Mouse (Mus musculus) left cerebral cortex, adult 2 months (tissue): ENCODE measurements around the gene Alb. TPM values are rescaled to one million over a fixed set of nuclear protein-coding genes. Genes with fewer than 3 reads are reported as not detected.
A peak's percentile ranks its signal among the peaks of the same experiment; 100 is the strongest.

Source experiments
- DNase-seq, 2 experiments: peaks; one replicate each; pipeline ENCODE4 v3.0.0; 2021 to 2022; ENCODE audit warnings: low spot score in 2 of 2, mixed read lengths in 1 of 2; ENCODE audit errors: extremely low spot score in 1 of 2
- H3K27ac ChIP-seq: fragments of 200-600 bp; 2 replicates; pipeline ENCODE4 v1.8.1; 2022
- H3K4me3 ChIP-seq: fragments of 200-600 bp; 2 replicates; pipeline ENCODE4 v1.8.1; 2022
- CTCF ChIP-seq: fragments of 200-600 bp; IDR thresholded peaks from 2 replicates; pipeline ENCODE4 v1.8.1; 2022; ENCODE audit warnings: antibody characterized with exemption, mild to moderate bottlenecking, moderate library complexity
- intact Hi-C: fragments of 180-260 bp; cut with DNase I; formaldehyde crosslinking; loops from one replicate; pipeline ENCODE4 v1.15.1; 2025
- total RNA-seq, 2 experiments: library from RNA; stranded (reverse); gene quantifications; 2 replicates each; pipeline ENCODE4 v1.2.3; 2021

The Alb gene
- total RNA-seq, 2 experiments from 2014 or later = not detected

DNA sequence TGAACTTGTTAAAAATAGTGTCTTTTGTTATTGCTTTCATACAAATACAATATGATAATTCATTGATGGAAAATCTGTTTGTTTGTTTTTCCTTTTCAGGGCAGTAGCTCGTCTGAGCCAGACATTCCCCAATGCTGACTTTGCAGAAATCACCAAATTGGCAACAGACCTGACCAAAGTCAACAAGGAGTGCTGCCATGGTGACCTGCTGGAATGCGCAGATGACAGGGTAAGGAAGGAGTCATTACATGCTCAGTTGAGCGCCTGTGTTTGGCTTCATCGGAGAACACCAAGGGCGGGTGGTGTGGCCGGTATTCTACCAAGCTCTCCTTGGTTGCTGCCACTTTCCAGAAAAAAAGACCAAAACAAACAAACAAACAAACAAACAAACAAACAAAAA is 6.5 kb downstream of the Alb start:
- TF ChIP-seq CTCF = no peak
- intact Hi-C loops = no loop called here

DNA sequence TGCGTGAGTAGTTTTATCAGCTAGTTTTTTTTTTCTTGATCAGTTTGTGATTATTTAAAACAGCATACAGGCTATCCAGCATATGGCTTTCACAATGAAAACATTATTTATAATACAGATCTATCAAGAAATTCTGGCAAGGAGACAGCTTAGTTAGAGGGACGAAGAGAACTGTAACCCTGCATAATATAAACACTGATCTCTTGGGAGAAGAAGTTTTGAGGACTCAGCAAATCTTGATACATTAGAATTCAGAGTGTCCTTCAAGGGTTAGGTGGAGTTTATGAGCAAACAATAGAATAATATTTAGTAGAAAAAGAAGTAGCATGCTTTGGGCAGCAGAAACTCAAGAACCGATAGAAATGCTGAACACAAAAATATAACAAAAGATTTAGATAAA is 10.1 kb downstream of the Alb start:
- H3K4me3 ChIP-seq = no peak overlapping the region
- intact Hi-C loops = no loop called here
- TF ChIP-seq CTCF = no peak
- DNase-seq = no peak
- no peak overlapping the region for H3K27ac ChIP-seq

More for the DNA sequence above, 6.5 kb downstream of the Alb start:
- no peak for DNase-seq
- Histone ChIP-seq H3K4me3 (no peak overlapping the region), H3K27ac (no peak overlapping the region)

DNA sequence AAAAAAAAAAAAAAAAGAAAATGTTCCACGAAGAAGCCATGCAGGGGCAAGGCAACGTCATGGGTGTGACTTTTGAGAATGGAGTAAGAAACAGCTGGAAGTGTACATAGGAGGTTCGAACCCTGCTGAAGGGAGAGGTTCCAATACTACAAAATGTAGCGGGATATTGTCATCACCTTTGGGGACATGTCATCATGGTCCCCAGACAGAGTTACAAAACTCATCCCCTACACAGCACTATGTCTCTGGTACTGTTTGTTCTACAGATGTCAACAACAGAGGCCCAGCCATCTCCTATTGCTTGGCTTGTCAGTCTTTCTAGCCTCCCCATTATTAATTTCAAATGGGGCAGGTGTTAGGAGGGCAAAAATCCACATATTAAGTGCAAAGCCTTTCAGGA is 13.2 kb downstream of the Alb start:
- intact Hi-C loops = no loop called here
- H3K27ac ChIP-seq = no peak overlapping the region
- no peak for TF ChIP-seq CTCF
- no peak for DNase-seq
- no peak overlapping the region for H3K4me3 ChIP-seq

DNA sequence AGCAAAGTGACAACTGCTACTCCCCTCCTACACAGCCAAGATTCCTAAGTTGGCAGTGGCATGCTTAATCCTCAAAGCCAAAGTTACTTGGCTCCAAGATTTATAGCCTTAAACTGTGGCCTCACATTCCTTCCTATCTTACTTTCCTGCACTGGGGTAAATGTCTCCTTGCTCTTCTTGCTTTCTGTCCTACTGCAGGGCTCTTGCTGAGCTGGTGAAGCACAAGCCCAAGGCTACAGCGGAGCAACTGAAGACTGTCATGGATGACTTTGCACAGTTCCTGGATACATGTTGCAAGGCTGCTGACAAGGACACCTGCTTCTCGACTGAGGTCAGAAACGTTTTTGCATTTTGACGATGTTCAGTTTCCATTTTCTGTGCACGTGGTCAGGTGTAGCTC is 13.7 kb downstream of the Alb start:
- H3K27ac ChIP-seq = no peak overlapping the region
- DNase-seq = no peak
- intact Hi-C loops = no loop called here
- no peak overlapping the region for H3K4me3 ChIP-seq
- TF ChIP-seq CTCF = no peak

DNA sequence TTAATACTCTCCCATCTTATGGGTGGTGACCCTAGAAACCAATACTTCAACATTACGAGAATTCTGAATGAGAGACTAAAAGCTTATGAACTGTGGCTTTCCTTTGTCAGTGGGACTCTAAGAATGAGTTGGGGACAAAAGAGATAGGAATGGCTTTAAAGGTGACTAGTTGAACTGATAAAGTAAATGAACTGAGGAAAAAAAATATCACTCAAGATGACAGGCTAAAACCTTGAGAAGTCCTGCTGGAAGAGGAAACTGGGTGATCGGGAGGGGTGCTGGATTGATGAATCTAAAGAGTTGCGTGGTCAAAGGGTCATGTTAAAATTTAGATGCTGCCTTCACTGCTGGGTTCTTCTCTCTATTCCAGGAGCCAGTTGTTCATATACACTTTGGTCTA is 16.0 kb downstream of the Alb start:
- no peak for TF ChIP-seq CTCF
- intact Hi-C loops = no loop called here
- Histone ChIP-seq H3K4me3 (no peak overlapping the region), H3K27ac (no peak overlapping the region)
- no peak for DNase-seq

DNA sequence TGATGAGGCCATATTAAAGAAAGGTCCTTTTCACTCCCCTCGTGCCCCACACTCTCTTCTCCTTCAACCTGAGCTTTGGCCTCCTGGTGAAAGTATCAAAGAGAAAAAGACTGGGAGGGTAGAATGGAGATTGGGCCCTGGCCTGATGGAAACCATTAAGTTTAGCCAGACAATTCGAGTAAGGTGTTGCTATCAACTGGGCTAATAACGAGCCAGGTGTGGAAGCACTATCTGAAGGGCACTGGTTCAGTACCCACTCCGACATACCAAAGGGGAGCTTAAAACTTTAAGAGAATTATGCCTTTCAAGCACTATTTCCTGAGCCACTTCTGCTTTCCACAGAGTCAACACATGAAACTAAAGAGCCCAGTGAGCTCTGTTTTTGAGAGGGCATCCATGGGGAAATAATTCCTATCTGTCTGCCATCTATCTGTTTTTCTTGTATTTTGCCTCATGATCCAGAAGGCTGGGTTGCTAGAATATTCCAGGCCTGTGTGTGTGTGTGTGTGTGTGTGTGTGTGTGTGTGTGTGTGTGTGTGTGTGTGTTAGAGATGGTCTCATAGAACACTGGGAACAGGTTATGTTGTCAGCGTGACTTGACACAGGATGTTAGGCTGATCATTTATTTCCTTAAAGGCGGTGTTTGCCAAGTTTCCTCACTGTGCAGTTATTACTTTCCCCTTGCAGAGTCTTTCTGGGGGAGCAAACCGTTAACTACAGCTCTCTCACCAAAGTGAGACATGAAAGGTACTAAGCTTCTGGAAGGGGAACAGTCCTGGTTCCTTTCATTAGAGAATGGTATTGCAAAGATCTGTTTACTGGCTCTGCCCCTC is 16.8 kb downstream of the Alb start:
- intact Hi-C loops = no loop called here
- no peak overlapping the region for H3K27ac ChIP-seq
- no peak for DNase-seq
- no peak for TF ChIP-seq CTCF
- no peak overlapping the region for H3K4me3 ChIP-seq

DNA sequence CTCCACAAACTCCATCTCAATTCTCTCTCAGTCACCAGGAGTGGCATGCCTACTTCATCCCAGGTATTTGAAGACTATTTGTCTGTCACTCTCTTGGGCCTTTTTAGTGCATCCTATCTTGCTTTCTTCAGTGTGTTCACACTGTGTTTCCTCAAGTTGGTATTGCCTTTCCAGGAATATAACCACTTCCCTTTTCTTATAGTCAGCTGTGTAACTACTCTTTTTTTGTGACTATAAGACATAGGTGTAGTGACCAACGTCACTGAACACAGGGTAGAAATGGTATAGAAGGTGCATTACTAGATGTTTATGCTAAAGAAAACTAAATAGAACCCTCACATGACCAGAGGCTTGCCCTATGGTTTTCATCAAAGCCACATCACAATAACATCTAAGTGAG is 18.2 kb downstream of the Alb start:
- TF ChIP-seq CTCF = no peak
- intact Hi-C loops = no loop called here
- H3K27ac ChIP-seq = no peak overlapping the region
- DNase-seq = no peak
- H3K4me3 ChIP-seq = no peak overlapping the region

DNA sequence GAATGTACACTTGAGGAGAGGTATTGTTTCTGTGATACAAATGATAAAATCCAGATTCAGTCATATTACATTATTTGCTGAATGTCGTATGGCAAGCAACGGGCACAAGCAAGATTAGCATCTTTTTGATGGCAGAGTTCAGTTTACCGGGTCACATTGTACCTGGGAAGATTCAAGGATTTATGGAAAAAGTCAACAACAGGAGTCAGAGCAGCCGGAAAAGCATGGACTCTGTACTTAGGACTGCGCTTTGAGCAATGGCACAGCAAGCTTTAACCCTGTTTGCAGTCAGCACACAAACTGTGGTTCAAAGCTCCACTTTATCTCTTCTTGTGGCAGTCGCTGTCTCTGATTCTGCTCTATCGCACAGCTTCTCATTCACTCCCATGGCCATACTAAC is 24.9 kb downstream of the Alb start:
- intact Hi-C loops = no loop called here
- TF ChIP-seq CTCF = no peak
- Histone ChIP-seq H3K4me3 (no peak overlapping the region), H3K27ac (no peak overlapping the region)
- DNase-seq = no peak

DNA sequence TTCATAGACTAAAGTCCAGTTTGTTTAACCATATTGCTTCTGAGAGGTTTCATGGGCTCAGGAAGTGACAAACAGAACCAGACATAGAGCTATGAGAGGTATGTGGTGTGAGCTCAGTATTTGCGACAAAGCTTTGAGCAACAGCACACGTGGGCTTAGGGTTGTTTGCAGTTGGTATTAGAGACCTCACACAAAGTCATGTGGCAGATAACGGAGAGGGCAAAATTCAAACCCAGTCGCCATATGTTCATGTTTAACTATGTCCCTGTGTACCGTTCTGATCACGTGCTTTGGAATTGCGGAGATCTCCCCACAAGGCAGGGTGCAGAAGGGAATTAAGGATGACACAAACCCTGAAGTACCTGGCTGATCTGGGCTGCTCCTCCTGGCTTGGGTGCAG is 27.6 kb downstream of the Alb start:
- intact Hi-C loops = no loop called here
- Histone ChIP-seq H3K4me3 (no peak overlapping the region), H3K27ac (no peak overlapping the region)
- no peak for TF ChIP-seq CTCF
- DNase-seq = no peak

DNA sequence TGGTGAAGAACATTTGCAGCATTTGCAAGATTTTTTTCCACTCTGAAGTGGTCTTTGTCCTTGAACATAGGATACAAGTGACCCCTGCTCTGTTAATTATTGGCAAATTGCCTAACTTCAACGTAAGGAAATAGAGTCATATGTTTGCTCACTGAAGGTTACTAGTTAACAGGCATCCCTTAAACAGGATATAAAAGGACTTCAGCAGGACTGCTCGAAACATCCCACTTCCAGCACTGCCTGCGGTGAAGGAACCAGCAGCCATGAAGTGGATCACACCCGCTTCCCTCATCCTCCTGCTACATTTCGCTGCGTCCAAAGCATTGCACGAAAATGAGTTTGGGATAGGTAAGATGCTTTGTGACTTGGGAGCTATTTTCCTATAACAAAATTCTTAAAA is 29.8 kb downstream of the Alb start, which contains the start of gene Afp:
Gene Afp (plus strand): TSS at position 220 of the 400 bp plus-strand sequence.
- Histone ChIP-seq H3K4me3 (no peak within 1 kb of the TSS), H3K27ac (no peak within 1 kb of the TSS)
- intact Hi-C loops = no loop called here
- TF ChIP-seq CTCF = no peak
- DNase-seq = no peak

DNA sequence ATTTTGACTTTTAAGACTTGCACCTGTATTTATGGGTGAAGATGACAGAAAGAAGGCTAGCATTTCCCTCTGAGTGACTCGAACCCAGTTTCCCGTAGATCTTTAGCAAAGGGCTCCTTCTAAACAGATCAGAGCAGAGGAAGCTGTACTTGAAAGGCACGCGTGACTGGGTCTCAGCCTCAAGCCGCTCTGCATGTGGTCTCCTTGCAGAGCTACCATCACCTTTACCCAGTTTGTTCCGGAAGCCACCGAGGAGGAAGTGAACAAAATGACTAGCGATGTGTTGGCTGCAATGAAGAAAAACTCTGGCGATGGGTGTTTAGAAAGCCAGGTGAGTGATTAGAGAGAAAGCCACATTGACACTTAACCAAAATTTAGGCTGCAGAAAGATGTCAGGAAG is 31.7 kb downstream of the Alb start:
- no peak for DNase-seq
- no peak for TF ChIP-seq CTCF

DNA sequence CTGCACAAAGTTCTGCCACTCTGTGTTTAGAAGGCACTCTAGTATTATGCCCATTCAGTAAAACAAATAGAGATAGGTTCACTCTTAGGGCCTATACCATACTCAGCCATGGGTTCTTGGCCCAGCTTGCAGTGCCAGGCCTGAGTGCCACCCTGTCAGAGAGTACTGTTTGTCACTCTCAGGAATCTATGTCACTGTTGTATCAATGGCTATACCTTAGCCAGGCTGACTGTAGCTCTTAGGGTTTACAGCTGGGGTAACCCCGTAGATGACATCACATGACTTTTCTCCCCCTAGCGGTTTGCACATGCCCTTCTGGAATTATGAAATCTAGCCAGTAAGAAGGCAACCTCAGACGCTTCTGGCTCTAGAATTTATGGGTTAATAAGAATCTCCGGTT is 33.6 kb downstream of the Alb start:
- intact Hi-C loops = no loop called here
- H3K4me3 ChIP-seq = no peak overlapping the region
- TF ChIP-seq CTCF = no peak

More for the DNA sequence above, 31.7 kb downstream of the Alb start:
- H3K4me3 ChIP-seq = no peak overlapping the region
- intact Hi-C loops = no loop called here
- no peak overlapping the region for H3K27ac ChIP-seq

DNA sequence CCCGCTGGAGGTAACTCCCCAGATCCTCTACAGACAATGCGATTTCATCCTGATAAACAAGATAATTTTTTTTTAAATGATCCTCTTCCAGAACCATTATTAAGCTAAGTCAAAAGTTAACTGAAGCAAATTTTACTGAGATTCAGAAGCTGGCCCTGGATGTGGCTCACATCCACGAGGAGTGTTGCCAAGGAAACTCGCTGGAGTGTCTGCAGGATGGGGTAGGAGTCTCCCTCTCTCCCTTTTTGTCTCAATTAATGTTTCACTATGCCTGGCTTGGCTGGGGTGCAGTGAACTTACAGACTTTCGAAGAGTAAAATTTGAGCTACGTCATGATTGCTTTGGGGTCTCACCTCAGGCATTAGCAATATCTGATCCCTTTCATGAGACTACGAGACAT is 38.8 kb downstream of the Alb start:
- H3K27ac ChIP-seq = no peak overlapping the region
- TF ChIP-seq CTCF = no peak
- peak; percentile 11 to 14 for DNase-seq
- H3K4me3 ChIP-seq = no peak overlapping the region
- intact Hi-C loops = loop anchor here (5.0 kb wide), 2 partner anchors 47 to 153 kb away; no protein-coding TSS in a partner anchor

More for the DNA sequence above, 33.6 kb downstream of the Alb start:
- DNase-seq = no peak
- H3K27ac ChIP-seq = no peak overlapping the region
